Mouse (Mus musculus): ENCODE data around the gene Col24a1.
"Not testable (repeated sequence)": the region's sequence is repeated elsewhere in the genome, so short reads cannot be mapped to it uniquely, and the experiment has no call there.

The Col24a1 gene

DNA sequence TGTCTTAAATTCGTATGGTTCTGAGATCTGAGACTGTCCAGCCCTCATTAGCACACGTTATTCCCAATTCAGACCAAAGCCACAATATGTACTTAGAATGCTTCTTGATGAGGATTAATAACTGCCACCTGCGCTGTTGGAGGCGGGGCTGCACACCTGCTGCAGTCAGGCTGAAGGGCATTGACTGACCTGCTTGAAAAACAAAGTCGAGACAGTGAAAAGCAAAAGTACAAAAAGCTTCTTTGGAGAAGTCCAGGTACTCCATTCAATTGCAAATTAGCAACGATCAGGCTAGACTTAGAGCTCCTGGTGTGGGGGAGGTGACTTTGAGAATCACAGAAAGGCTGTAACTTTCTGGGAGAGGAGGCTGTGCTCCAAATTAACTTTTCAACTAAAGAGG lies 150.9 kb downstream of the Col24a1 start:
- in situ Hi-C loops (cut with MboI, MseI): not testable (repeated sequence)

GRCm38 (mm10) chr3:145457039-145457438 lies 164.8 kb downstream of the Col24a1 start:
- in situ Hi-C loops (cut with MboI, MseI): no loop called here

DNA sequence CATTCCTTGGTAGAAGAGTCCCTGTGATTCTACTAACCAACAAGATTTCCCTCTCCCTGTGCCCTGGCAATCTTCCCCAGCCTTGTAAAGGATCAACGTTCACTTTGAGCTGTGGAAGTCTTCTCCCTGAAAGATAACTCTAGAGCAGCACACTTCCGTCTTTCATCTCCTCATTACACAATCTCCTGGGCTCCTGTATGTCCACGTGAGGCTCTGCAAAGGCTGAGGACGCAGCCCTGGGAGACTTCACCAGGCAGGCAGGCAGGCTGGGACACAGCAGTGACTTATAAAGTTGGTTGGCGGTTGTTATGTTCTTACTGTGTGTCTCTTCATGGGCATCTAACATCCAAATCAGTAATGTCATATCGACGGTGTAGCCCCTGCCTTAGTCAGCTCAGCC lies 170.1 kb downstream of the Col24a1 start:
- in situ Hi-C loops (cut with MboI, MseI): no loop called here

DNA sequence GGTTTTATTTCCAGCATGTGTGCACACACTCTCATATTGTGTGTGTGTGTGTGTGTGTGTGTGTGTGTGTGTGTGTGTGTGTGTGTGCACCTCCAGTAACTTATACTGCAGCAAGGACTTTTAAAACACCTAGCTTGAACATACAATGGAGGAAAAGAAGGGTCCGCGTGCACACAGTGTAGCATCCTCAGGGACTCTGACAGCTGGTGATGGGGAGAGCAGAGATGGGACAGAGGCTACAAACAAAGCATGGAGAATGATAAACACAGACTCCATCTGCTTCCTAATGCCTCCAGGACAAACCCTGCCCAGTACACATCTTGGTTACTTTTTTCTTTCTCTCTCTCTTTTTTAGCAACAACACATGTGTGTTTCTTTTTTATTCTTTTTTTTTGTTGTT lies 171.5 kb downstream of the Col24a1 start:
- in situ Hi-C loops (cut with MboI, MseI): no loop called here

DNA sequence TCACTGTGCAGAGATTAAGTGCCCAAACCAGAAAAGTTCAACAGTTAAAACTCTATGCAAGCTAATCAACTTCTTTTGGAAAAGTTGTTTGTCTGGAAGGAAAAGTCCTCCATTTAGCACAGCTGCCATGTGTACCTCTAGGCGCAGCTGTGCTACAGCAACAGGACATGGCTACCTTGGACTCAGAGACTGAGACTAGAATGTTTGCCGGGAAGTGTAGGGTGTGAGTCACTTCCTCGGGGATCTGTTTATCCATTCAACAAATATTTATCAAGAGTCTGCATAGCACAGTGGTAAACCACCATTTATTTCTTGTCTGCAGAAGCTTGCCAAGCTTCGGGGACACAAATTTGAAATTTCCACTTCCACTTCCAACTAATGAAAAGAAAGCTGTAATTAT lies 178.8 kb downstream of the Col24a1 start:
- in situ Hi-C loops (cut with MboI, MseI): loop anchor here in 1 of 2 experiments (5.0 kb wide), 1 partner anchor 46 kb away; no protein-coding TSS in a partner anchor

- in situ Hi-C loops (cut with MboI, MseI): loop anchor here in 1 of 2 experiments (5.0 kb wide), 1 partner anchor 43 kb away; no protein-coding TSS in a partner anchor
Measured at GRCm38 (mm10) chr3:145474163-145474562, 181.9 kb downstream of the Col24a1 start.

DNA sequence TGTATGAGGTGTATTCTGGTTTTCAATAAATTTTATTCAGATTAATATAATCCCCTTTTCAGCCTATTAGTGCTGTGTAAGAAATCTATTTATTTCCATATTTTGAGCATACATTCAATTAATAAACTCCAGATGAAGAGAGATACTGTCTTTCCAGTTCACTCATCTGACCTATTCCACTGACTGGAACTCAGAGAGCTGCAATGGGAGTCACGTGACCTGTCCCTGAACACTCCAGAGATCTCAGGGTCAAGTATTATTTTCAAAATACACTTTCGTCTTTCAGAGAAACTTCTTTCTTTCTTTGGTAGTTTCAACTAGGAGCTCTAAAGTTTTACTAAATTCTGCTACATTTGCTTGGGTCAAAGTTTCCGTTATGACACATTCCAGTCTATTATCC lies 184.4 kb downstream of the Col24a1 start:
- in situ Hi-C loops (cut with MboI, MseI): no loop called here

GRCm38 (mm10) chr3:145477074-145477473 lies 184.8 kb downstream of the Col24a1 start:
- in situ Hi-C loops (cut with MboI, MseI): no loop called here

DNA sequence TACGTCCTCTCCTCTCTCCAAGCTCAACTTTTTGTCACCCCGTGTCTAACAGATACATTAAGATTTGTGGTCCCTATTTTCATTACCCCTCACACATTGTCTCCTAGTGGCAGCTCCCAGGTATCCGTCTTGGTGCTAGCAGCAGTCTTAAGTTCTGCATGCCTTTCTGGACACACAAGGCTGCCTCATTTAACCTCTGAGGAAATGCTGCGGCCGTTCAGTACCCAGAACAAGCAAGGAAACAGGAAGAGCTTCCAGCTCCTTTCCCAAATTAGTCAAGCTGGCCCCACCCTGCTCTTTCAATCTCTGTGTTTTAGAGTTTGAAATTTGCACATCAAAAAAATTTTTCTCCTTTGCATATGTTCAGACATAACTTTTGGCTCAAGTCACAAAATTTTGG lies 186.2 kb downstream of the Col24a1 start:
- in situ Hi-C loops (cut with MboI, MseI): no loop called here

DNA sequence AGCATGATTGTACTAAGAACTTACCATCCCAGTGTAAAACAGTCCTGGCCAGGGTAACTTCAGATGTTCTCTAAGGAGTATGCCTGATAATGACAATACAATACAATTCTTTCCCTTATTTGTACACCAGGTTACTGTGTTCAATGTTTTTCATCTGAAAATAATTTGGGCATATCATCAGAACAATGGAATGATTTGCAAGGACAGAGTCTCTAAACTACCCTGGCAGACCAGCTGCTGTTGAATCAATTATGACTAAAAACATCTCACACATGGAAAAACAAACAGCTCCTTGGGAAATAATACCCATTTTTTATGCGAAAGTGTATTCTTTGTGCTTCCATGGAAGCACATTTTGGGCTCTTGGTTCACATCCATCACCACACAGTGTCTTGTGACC lies 198.0 kb downstream of the Col24a1 start:
- in situ Hi-C loops (cut with MboI, MseI): no loop called here

- in situ Hi-C loops (cut with MboI, MseI): no loop called here
Measured at GRCm38 (mm10) chr3:145491326-145491725, 199.1 kb downstream of the Col24a1 start.

- in situ Hi-C loops (cut with MboI, MseI): no loop called here
Measured at GRCm38 (mm10) chr3:145498127-145498526, 205.9 kb downstream of the Col24a1 start.

DNA sequence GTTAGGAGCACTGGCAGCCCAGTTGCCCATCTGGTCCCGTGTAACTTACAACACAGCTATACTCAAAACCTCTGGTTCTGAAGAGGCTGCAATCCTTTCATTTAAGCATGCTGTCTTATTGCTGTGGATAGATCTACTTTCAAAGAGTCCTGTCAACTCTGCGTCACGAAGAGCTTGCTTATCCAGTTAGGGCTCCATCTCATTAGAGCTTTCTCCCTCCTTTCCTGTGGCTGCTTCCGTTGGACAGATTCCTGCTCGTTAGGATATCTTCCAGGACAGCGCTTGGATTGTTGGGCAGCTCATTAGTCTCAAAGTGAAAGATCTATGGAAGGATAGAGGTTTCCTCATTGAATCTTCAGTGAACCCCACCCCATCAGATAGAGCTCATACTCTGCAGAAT lies 206.6 kb downstream of the Col24a1 start:
- in situ Hi-C loops (cut with MboI, MseI): no loop called here

GRCm38 (mm10) chr3:145504830-145505229 lies 212.6 kb downstream of the Col24a1 start:
- in situ Hi-C loops (cut with MboI, MseI): no loop called here

GRCm38 (mm10) chr3:145508550-145508949 lies 216.3 kb downstream of the Col24a1 start:
- in situ Hi-C loops (cut with MboI, MseI): no loop called here

- in situ Hi-C loops (cut with MboI, MseI): no loop called here
Measured at GRCm38 (mm10) chr3:145514197-145514596, 221.9 kb downstream of the Col24a1 start.

- in situ Hi-C loops (cut with MboI, MseI): no loop called here
Measured at GRCm38 (mm10) chr3:145521528-145522080, 229.3 kb downstream of the Col24a1 start.

DNA sequence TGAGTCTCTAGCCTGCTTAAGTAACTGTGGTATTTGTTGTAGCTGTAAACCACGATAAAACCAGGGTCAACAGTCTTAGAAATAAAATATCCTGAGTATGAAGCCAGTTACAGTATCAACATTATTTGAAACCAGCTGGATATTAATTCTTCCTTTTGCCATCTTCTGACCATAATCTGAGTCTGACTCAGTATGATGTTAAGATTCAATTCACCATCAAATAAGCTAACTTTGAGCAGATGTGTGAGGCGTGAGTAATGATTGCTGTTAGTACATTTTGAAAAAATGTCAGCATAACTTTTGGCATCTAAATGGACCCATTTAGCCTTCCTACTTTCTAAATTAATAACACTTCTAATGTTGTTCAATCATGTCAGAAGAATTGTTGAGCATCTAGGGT lies 230.0 kb downstream of the Col24a1 start:
- in situ Hi-C loops (cut with MboI, MseI): no loop called here

GRCm38 (mm10) chr3:145525266-145525665 lies 233.0 kb downstream of the Col24a1 start:
- in situ Hi-C loops (cut with MboI, MseI): no loop called here

DNA sequence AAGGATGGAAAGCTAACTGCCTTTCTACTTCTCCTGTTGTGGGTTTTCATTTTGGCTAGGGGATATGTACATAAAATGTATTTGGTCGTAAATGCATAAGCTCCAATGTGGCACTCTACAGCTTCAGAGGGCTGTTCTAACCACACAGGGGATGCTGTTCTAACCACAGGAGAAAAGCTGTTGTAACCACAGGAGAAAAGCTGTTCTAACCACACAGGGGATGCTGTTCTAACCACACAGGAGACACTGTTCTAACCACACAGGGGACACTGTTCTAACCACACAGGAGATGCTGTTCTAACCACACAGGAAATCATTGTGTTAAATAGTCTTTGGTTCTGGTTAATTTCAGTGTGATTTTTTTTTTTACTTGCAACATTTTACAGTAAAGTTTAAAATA lies 245.6 kb downstream of the Col24a1 start:
- in situ Hi-C loops (cut with MboI, MseI): no loop called here

GRCm38 (mm10) chr3:145548441-145549415 lies 256.5 kb downstream of the Col24a1 start:
- in situ Hi-C loops (cut with MboI, MseI): no loop called here

GRCm38 (mm10) chr3:145550216-145550615 lies 257.9 kb downstream of the Col24a1 start:
- in situ Hi-C loops (cut with MboI, MseI): loop anchor here in 1 of 2 experiments (25.0 kb wide), 1 partner anchor 1262 kb away; the partner anchor contains the start of gene Prkacb

GRCm38 (mm10) chr3:145554388-145554787 lies 262.1 kb downstream of the Col24a1 start:
- in situ Hi-C loops (cut with MboI, MseI): loop anchor here in 1 of 2 experiments (25.0 kb wide), 1 partner anchor 1258 kb away; the partner anchor contains the start of gene Prkacb

All from T-helper 17 cell (primary cell).